Mouse (Mus musculus) cerebellum, adult 18-20 months (tissue): ENCODE results near the gene Myom1.

ENCODE experiments used
- DNase-seq, 2 experiments: peaks; one replicate each; pipeline ENCODE4 v3.0.0; 2021

The Myom1 gene

DNA sequence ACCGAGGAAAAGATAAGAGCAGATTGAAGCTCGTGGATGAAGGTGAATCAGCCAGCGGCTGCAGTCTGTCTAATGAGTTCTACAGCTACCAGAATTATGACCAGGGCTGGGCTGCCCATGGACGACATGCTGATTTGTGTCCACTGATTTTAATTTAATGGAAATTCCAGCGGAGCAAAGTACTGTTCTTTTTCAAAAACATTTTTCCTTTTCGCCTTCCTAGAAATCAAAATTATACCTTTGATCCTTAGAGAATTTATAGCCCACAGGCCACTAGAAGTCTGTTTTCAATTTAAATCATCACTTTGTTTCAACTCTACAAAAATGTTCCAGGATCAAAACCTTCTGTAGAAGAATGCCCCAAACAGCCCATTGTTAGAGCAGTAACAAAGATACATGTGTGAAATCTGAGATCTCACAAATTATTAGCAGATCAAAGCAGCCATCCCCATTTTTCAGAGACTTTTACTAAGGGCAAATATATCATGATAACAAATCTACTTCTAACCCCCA lies 108.4 kb downstream of the Myom1 start:
- no peak for DNase-seq

DNA sequence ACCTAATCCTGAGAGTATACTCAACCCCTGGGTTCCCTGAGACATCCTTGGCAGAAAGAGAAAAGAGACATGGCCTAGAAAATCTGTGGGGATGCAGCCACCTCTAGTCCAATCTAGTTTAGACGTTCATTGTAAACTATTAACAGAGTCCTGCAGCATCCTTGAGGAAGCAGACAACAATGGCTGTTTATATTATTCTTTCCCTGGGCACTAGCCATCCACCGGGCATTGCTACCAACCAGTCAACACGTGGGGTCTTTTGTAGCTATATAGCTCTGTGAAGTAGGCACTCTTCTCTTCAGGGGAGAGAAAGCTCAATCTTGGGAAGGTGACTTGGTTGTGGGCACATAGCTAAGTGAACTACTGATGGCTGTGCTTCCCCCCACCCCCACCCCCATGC lies 110.3 kb downstream of the Myom1 start:
- no peak for DNase-seq

DNA sequence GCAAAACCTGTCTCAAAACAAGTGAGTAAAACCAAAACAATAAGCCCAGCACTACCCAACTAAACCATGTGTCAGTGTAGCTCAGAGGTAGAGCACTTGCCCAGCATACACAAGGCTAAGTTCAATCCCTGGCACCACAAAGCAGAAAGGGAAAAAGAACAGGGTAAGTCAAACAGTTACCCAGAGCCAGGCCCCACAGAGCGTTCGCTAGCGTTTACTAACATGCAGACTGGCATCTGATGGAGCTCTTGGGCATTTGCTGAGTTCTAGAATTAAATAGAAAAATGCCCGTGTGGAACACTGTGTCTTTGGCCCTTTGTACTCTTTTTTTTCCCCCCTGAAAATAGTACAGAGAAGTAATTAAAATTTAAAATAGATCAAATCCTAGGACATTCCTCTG lies 111.8 kb downstream of the Myom1 start:
- no peak for DNase-seq

DNA sequence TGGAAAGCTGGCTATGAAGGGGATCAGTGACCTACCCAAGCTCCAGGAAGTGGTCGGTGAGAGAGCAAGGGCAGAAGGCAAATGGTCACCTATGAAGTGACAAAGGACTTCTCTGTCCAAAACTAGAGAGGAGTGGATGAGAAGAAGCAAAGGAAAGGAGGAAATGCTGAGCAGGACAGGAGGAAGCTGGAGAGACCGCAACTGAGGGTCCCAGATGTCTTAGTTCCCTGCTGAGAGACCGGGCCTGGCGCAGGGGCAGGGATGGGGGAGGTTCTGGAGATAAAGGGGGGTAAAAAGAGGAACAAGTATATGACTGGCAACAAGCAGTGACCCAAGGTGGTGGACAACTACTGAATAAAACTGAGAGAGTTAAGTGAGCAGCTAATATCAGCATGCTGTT lies 115.5 kb downstream of the Myom1 start:
- no peak for DNase-seq

DNA sequence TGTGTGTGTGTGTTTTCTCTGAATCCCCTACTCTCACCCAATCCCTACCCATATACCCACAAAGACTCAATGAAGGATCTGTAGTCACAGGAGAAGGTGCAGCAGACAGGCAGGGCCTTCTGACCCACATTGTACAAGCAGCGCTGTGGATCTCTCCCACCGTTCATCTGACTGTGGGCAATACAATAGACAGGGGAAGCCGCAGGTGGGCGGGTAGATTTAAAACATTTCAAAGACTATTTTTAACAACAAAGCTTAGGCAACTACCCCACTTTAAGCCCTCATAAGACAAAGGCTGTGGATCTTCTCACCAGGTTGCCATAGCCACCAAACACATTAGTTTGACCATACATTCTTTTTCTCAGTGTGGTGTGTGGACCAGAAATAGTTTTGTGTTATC lies 116.2 kb downstream of the Myom1 start:
- DNase-seq: no peak

DNA sequence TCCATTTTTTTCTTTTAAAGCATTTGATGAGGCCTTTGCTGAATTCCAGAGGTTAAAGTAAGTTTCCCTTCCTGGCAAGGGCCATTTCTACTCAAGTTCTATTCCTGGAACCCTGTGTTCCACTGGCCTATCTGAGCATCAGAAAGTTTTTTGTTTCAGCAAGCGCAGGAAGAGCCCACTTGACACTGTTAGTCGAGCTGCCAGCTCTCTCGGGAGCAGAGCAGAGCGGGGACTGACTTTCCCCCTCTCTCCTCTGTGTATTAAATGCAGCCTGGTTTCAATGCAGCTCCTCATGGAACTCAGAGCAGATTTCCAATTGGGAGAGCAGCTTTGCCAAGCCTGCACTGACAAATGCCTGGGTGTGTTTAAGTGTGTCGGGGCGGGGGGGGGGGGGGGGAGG lies 118.2 kb downstream of the Myom1 start:
- no peak for DNase-seq

DNA sequence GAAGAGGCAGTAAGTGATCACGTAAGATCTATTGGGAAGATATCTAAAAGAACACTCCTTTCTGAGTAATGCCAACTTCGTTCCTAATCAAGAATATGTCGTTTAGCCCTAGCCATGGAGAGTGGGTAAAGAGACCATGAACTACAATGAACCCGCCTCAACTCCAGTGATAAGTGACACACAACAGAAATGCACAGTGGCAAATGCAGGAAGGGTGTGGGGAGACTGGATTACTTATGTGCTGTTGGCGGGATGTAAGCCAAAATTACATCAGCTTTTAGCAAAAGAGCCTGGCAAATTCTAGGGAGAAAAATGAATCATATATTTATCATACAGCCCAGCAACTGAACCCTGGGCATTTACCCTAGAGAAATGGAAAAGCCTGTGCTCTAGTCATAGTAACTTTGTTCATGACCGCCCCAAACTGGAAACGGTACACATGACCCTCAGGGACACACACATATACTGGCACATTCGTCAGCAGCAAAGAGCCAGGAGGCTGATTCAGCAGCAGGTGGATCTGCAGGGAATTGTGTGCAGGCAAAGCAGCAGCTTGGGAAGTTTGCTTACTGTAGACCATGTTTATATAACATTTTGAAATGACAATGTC lies 121.7 kb downstream of the Myom1 start:
- DNase-seq: no peak

DNA sequence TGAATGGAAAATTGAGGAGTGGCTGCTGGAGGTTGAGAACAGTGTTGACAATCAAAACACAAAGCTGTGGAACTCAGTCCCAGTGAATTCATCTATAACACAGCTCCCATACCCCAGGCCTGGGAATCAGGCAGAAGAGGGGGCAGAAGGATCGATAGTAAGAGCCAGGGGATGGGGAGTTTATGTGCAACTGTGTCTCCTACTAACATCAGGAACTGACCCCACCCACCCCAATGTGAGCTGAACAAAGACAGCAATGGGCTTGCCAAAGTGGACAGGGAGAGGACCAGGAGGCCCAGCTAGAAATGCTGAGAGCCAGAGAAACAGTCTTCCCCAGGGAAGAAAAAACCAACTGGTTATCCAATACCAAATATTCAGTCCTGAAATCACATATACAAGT lies 122.2 kb downstream of the Myom1 start:
- no peak for DNase-seq

DNA sequence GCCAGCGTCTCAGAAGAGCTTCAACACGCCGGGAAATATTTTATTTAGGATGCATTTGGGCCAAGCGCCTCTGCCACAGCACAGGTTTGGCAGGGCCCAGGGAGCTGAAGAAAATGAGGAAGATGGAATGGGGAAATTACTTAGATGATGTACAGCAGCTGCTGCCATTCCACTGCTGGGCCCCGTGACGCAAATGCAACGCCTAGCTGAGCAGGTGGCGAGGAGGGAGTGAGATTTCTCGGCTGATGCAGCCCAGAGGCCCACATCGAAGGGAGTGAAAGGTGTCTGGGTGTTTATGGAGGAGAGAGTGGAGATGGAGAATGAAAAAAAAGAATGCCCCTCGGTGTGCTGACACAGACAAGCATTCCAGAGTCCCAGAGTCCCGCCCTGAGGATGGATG lies 123.1 kb downstream of the Myom1 start:
- DNase-seq: no peak

DNA sequence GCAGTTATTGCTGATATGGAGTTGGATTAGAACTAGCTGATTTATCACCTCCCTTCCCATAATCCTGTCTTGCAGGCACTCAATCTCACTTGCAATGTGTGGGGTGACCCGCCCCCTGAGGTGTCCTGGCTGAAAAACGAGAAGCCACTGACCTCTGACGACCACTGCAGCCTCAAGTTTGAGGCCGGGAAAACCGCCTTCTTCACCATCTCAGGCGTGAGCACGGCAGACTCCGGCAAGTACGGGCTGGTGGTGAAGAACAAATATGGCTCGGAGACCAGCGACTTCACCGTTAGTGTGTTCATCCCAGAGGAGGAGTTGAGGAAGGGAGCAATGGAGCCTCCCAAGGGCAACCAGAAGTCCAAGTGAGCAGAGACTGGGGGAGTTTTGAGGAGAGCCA lies 123.6 kb downstream of the Myom1 start:
- no peak for DNase-seq

DNA sequence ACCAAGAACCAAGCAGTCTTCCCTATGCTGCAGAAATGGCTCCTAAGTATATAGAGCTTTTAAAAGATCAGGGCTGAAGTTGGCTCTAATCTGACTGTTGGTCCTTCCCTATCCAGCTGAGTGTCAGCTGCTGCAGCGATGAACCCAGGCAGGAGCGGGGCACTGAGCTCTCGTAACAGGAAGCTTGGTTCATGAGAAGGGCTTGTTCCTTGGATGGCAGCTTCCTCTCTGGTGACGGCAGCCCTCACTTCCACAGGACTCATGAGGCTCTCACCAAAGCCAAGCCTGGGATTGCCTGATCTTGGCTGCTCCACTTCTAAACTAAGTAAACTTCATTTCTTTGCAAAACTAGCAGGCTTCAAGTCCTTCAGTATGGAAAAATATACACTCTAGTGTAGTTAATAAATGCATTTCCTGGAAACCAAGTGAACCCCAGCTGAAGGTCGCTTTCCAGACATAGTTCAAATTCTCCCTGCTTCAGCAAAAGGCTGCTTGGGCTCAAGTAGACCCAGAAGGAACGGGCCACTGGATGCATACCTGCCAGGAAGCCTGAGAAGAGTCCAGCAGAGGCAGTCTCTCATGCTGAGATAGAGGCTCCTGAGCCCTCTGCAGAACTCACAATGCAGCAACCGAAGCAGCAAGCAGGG lies 125.2 kb downstream of the Myom1 start:
- no peak for DNase-seq

DNA sequence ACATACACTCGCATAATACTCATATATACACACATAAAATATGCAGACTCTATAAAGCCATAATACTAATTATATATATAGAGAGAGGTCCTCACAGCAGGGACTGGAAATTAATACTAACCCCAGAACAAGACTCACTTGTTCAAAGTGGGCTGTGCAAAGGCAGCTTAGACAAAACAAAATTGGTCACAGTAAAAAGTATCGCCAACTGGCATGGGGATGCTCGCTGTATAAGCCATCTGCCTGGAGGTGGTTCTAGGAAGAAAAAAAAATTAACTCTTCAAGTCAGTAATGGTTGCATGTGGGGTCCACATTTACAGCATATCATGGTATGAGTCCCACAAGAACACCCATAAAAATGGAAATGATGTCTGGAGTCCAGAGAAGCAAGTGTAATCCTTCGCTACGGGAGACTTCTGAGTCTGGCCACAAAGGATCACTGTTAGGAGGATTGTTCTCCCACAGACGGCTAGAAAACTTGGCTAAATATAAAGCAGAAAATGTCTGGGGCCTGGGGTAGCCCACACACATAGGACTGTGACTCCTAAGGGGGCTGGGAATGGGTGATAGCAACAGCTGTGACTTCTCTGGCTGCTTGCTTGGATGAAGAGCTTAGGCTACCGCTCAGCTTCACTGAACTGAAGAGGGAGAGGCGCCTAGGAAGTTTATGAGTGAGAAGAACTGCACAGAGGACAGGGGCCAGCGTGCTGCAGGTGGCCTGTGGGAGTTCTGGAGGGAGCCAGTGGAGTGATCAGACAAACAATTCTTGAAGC lies 127.2 kb downstream of the Myom1 start:
- DNase-seq: no peak

DNA sequence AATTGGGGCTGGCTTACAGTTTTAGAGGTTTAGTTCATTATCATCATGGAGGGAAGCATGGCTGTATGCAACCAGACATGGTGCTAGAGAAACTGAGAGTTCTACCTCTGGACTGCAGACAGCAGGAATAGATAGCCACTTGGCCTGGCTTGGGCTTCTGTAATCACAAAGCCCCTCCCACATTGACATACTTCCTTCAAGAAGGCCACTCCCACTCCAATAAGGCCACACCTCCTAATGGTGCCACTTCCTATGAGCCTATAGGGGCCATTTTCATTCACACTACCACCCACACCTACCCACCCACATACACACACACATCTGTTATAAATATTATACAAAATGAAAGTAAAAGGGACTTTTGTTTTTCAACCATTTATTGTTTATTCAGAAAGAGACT lies 129.8 kb downstream of the Myom1 start:
- DNase-seq: no peak

DNA sequence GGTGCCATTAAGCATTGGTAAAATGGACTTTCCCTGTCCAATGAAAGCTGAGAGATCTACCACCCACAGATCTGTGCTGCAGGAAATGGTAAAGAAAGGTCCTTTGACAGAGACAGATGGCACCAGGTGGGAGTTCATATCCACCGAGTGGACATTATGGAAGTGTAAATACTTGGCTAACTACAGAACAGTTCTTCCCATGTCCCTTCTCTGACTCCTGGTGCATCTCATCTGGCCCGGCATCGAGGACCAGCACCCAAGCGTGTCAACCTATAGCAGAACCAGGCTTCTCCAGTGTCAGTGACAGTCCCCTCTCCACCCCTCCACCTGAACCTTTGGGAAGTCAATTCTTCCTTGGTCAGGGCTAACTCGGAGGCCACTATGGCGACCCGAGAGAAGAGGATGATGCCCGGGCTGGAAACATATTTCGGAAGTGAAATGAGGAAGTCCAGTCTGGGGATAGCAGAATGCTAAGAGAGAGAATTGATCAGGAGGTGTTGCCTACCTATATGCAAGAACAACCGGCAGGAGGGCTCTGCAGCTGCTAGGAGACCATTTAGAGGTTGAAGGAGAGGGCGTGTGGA lies 130.5 kb downstream of the Myom1 start:
- DNase-seq: no peak

DNA sequence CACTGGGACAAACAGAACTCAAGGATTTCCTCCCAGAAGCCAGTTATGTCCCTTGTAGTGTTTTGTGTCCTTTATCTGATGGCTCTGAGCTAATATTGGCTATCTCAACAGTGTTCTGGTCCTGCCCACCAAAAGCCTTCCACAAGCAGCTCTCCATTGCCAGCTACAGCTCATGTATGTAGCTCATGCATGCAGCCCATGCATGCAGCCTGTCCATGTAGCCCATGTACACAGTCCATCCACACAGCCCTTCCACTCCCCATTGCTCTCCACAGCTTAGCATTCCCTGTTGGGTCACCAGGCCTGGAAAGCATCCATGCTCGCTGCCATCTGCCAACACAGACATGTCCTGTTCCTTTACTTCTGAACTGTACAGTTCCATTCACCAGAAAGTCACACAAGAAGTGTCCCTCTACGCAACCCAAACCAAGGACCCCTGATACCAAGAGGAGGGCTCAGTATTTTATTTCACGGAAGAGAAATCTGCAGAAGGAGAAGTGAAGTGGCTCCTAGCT lies 132.1 kb downstream of the Myom1 start:
- DNase-seq: no peak

DNA sequence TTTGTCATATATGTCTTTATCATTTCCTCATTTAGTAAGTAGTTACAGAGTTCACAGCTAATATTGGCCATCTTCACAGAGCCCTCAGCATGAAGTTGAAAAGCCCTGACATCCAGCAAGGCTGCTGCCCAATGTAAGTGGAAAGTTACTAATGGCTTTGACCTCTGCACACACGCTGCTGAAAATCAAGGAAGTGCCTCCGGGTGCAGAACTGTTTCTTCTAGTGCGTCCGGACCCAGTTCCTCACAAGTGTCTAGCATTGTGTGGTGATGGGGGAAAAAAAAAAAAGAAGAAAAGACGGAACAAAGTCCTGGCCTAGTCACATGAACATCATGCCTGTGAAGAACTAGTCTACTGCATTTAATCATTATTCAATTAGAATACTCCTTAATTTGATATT lies 132.7 kb downstream of the Myom1 start:
- DNase-seq: no peak

DNA sequence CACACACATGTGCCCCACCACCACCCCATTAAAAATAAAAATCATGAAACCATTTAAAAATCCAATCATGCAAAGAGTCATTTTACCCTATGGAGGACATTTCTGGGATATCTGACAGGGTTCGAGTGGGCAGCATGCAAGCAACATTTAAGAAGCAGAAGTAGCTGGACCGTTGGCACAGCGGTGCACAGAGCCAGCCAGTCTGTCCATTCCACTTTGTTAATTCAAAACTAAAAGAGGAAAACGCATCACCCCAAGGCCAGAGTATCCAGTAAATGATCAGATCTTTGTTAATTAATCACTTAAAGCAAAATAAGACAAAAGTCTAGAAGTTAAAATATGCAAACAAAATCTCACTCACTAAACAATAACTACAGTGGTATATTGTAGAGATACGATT lies 133.4 kb downstream of the Myom1 start:
- no peak for DNase-seq

DNA sequence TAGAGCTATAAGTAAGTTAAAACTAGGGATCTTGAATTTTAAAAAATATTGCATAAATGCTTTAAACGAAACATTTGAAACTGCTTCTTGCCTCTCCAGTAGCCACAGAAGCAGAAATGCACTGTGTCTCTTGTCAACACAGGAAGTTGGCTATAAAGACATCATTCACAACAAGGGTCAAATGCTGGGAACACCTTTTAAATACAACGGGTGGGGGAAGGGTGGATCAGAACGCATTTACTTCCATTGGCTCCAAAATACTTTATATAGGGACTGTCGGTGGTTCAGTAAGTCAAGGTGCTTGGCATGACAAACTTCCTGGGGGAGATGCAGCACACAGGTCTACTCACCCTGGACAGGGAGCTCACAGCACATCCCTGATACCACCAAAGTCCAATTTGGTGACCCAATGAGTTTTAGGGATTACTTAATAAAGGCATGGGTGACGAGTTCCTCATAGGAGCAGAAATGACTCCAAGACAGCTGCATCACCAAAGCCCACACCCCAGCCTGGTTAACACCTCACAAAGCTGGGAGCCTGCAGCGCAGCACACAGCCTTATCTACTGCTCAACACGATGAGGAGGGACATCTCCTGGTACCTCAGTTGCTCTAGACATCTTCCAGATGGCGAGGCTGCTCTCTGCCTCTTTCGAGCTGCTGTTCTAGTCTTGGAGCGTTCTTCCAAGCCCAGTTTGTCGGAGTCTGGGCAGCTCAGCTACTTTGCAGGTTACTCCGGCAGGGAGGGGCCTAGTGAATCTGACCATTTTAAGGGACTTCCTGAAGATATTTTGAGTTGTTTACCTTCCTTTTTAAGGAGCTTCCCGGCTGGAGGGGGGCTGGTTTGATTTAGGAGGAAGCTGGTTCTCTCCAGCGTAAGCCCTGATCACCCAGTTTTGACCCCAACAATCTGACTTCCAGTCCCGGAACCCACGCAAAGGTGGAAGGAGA lies 134.2 kb downstream of the Myom1 start:
- DNase-seq: no peak

DNA sequence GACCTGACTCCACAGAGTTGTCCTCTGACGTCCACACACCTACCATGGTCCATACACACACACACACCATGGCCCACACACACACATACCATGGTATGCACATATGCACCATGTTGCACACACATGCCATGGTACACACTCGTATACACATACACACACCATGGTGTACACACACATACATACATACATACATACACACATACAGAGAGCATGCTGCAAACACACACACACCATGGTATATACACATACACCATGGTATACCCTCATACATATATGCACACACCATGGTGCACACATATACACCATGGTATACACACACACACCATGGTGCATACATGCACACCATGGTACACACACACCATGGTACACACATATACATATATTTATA lies 134.9 kb downstream of the Myom1 start:
- no peak for DNase-seq

DNA sequence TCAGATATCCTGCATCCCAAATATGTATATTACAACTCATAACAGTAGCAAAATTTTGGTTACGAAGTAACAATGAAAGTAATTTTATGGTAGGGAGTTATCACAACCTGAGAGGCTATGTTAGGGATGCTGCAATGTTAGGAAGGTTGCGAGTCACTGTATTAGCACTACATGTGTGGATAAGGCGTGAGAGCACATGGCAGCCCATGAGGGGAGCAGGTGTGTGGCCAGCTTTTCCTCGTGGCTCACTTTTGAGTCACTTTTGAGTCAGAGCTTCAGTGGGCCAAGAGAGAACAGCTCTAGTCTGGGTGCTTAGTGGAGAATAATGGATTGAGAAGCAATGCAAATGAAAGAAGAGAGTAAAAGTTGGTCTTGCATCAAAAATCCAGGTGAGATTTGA lies 139.6 kb downstream of the Myom1 start:
- no peak for DNase-seq

DNA sequence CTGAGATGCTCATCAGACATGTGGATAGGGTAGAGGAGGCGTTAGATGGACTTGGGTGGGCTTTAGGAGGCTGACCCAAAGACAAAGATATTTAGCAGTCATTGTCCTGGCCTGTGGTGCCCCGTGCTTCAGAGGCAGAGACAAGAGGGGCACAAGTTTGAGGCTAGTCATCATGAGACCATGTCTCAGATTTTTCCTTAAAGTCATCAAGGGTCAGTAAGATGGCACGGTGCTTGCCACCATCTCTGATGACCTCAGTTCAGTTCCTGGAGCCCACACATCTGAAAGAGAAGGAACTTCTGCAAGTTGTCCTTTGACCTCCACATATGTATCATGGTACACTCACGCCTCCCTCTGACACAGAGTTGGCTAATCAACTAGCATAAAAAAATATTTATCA lies 140.7 kb downstream of the Myom1 start:
- no peak for DNase-seq

DNA sequence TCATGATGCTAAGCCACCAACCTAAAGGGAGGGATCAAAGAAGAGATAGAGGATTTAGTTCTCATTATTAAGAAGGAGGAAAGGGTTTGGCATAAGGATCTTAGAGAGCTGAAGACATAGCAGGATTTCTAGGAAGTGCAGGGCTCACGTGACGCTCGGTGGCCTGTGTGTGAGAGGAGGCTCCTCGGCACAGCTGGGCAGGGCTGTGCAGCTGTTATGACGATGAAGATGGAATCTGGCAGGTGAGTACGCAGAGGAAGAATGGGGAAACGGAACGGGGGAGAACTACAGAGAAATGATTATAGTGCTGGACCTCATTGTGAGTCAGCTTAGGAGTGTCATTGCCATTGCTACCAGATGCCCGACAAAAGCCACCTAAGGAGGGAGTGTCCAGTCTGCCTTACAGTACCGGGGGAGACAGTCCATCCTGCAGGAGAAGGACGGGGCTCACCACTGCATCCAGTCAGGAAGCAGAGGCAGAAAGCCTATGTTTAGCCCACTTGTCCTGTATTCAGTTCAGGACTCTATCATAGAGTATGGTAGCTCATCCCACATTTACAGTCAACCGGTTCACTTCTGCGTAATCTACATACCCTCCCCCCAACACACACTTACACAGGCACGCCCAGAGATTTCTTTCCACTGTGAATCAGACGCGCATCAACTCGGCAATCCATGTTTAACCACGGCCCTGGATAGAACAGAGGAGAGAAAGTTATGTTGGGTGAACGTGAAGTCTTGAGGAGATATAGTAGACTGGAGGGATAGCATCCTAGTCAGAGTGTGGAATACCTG lies 142.1 kb downstream of the Myom1 start:
- no peak for DNase-seq
